Mouse (Mus musculus): ENCODE results near the gene Chn2. TPM values are rescaled to one million over a fixed set of nuclear protein-coding genes. Genes with fewer than 3 reads are reported as not detected.
A peak's percentile ranks its signal among the peaks of the same experiment; 100 is the strongest.

Chn2 gene
- total and polyA plus RNA-seq, 3 experiments = not detected

DNA sequence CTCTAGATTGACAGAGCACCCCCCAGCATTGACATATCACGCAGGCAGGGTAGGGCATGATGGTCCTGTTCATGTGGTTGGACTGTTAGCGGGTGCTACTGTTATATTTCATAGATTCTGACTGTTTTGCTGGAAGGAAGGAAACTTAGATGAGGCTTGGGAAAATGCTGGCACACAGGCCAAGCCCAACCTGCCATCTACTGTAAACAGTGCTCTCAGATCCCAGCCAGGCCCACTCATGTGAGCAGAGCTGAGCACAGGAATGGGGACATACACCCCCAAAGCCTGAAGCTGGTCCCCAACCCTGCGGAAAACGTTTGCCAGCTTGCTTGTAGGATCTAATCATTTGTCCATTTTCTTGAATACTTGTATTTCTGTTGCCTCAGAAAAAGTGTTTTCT is 32.1 kb downstream of the Chn2 start:
- H3K27me3 ChIP-seq (replicated peaks) = no peaks in the 10 kb centered on the region
- no peak overlapping the region for H3K27ac ChIP-seq (ENCODE audit: insufficient read depth, low read depth)
- no peaks in the 10 kb centered on the region for H3K79me2 ChIP-seq (replicated peaks; ENCODE audit: control insufficient read depth, extremely low read depth, insufficient read depth, poor library complexity, severe bottlenecking)
- H3K9me3 ChIP-seq (replicated peaks; ENCODE audit: low read length) = no peaks in the 10 kb centered on the region
- H3K4me3 ChIP-seq (replicated peaks in 1 of 3; ENCODE audit: low read depth in 2 of 3, low read length in 2 of 3, poor library complexity in 1 of 3) = no peak overlapping the region
- dilution Hi-C loops (cut with MboI; ENCODE audit: extremely low pct_ligation_motif_present, extremely low pct_unique_long_range_greater_than_20kb, low sequenced_read_pairs) (no loop called here), in situ Hi-C loops (cut with MboI; ENCODE audit: low pct_ligation_motif_present, low pct_unique_long_range_greater_than_20kb, low sequenced_read_pairs) (no loop called here)
- peaks cover 0 to 4% of the 10 kb centered on the region in 2 experiments; a peak in 2 of 4 replicates for H3K4me1 ChIP-seq (ENCODE audit: control insufficient read depth in 1 of 2, insufficient read depth in 2 of 2)
- H3K36me3 ChIP-seq (replicated peaks in 1 of 2; ENCODE audit: control insufficient read depth in 1 of 2, insufficient read depth in 1 of 2, low read length in 1 of 2) = no peaks in the 10 kb centered on the region
- H3K9ac ChIP-seq (ENCODE audit: insufficient read depth, low read depth) = no peak overlapping the region
- TF ChIP-seq MXI1 (IDR thresholded peaks at IDR 0.05; ENCODE audit: low read depth, low read length) = no peak
- no peak overlapping the region for H3K4me2 ChIP-seq (ENCODE audit: insufficient read depth, low read depth, poor library complexity, severe bottlenecking)
- DNase-seq (ENCODE audit: extremely low read depth) = no peak

DNA sequence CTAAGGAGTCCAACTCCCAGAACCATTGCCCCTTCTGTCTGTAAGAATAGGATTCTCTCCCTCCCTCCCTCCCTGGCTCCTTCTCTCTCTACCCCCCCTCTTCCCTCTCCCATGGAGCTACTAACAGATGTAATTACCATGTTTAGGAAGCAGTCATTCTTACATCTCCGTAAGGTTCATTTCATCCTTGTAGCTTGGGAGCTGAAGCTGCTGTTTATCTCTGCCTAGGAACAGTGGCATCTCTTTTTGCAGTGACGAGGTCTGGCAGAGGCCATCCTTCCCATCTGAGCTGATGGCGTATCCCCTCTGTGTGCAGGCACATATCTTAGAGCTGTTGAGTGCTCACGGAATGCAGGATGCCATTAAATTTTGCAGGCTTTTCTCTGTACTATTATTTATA is 35.1 kb downstream of the Chn2 start:
- Histone ChIP-seq H3K27ac (ENCODE audit: insufficient read depth, low read depth) (no peak overlapping the region), H3K4me2 (ENCODE audit: insufficient read depth, low read depth, poor library complexity, severe bottlenecking) (no peak overlapping the region), H3K36me3 (replicated peaks in 1 of 2; ENCODE audit: control insufficient read depth in 1 of 2, insufficient read depth in 1 of 2, low read length in 1 of 2) (no peaks in the 10 kb centered on the region), H3K27me3 (replicated peaks) (no peaks in the 10 kb centered on the region), H3K79me2 (replicated peaks; ENCODE audit: control insufficient read depth, extremely low read depth, insufficient read depth, poor library complexity, severe bottlenecking) (no peaks in the 10 kb centered on the region), H3K4me1 (ENCODE audit: control insufficient read depth in 1 of 2, insufficient read depth in 2 of 2) (peaks cover 0 to 4% of the 10 kb centered on the region in 2 experiments; a peak in 2 of 4 replicates), H3K9ac (ENCODE audit: insufficient read depth, low read depth) (no peak overlapping the region), H3K4me3 (replicated peaks in 1 of 3; ENCODE audit: low read depth in 2 of 3, low read length in 2 of 3, poor library complexity in 1 of 3) (no peak overlapping the region), H3K9me3 (replicated peaks; ENCODE audit: low read length) (no peaks in the 10 kb centered on the region)
- in situ Hi-C loops (cut with MboI; ENCODE audit: low pct_ligation_motif_present, low pct_unique_long_range_greater_than_20kb, low sequenced_read_pairs) (no loop called here), dilution Hi-C loops (cut with MboI; ENCODE audit: extremely low pct_ligation_motif_present, extremely low pct_unique_long_range_greater_than_20kb, low sequenced_read_pairs) (no loop called here)
- no peak for DNase-seq (ENCODE audit: extremely low read depth)
- TF ChIP-seq RAD21 (IDR thresholded peaks at IDR 0.05; ENCODE audit: low read depth, low read length) = no peak
- no peak for TF ChIP-seq USF2 (conservative IDR thresholded peaks at IDR 0.05; ENCODE audit: low read depth, low read length)
- TF ChIP-seq NRF1 (IDR thresholded peaks at IDR 0.05; ENCODE audit: low read depth, low read length) = no peak
- no peak for TF ChIP-seq GABPA (IDR thresholded peaks at IDR 0.05; ENCODE audit: insufficient replicate concordance, low read depth, low read length)
- TF ChIP-seq MAFK (IDR thresholded peaks at IDR 0.05; ENCODE audit: insufficient replicate concordance, low read length) = no peak
- TF ChIP-seq E2F4 (IDR thresholded peaks at IDR 0.05; ENCODE audit: insufficient replicate concordance, low read depth, low read length) = no peak
- no peak for TF ChIP-seq JUND (conservative IDR thresholded peaks at IDR 0.05; ENCODE audit: low read depth, low read length)
- TF ChIP-seq USF1 (IDR thresholded peaks at IDR 0.05; ENCODE audit: low read depth, low read length) = no peak
- TF ChIP-seq IRF4 (IDR thresholded peaks at IDR 0.05; ENCODE audit: low read depth, low read length) = no peak
- no peak for TF ChIP-seq SMC3 (IDR thresholded peaks at IDR 0.05; ENCODE audit: low read depth, low read length)

DNA sequence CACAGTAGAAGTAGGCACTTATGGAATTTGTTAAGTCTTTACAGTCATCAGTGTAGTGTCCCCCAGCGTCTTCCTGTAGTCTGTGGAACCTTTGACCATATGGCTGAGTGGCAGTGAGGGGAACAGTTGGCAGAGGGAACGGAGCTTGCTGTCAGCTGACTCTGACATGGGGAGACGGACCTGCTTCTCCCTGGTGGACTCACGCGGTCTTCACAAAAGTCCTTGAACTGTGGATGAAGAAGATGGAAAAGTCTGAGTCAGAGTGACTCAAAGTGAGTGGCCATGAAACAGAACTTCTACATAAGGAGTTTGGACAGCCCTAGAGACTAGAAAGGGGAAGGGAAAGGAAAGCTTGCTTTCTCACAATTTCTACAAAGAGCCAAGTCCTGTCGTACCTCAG is 36.1 kb downstream of the Chn2 start:
- Histone ChIP-seq H3K27ac (ENCODE audit: insufficient read depth, low read depth) (no peak overlapping the region), H3K4me2 (ENCODE audit: insufficient read depth, low read depth, poor library complexity, severe bottlenecking) (peak overlapping the region; percentile 40; the same call in 1 of the 2 replicates), H3K4me3 (replicated peaks in 1 of 3; ENCODE audit: low read depth in 2 of 3, low read length in 2 of 3, poor library complexity in 1 of 3) (peak overlapping the region in 1 of 3 experiments; percentile 24), H3K79me2 (replicated peaks; ENCODE audit: control insufficient read depth, extremely low read depth, insufficient read depth, poor library complexity, severe bottlenecking) (no peaks in the 10 kb centered on the region), H3K9ac (ENCODE audit: insufficient read depth, low read depth) (no peak overlapping the region), H3K4me1 (ENCODE audit: control insufficient read depth in 1 of 2, insufficient read depth in 2 of 2) (peaks cover 0 to 4% of the 10 kb centered on the region in 2 experiments; a peak in 2 of 4 replicates), H3K27me3 (replicated peaks) (no peaks in the 10 kb centered on the region), H3K9me3 (replicated peaks; ENCODE audit: low read length) (no peaks in the 10 kb centered on the region), H3K36me3 (replicated peaks in 1 of 2; ENCODE audit: control insufficient read depth in 1 of 2, insufficient read depth in 1 of 2, low read length in 1 of 2) (no peaks in the 10 kb centered on the region)
- no peak for DNase-seq (ENCODE audit: extremely low read depth)
- in situ Hi-C loops (cut with MboI; ENCODE audit: low pct_ligation_motif_present, low pct_unique_long_range_greater_than_20kb, low sequenced_read_pairs) (no loop called here), dilution Hi-C loops (cut with MboI; ENCODE audit: extremely low pct_ligation_motif_present, extremely low pct_unique_long_range_greater_than_20kb, low sequenced_read_pairs) (no loop called here)
- TF ChIP-seq HCFC1 (IDR thresholded peaks at IDR 0.05; ENCODE audit: low read depth, low read length) (peak; percentile 63), MAZ (IDR thresholded peaks at IDR 0.05; ENCODE audit: low read depth, low read length) (no peak), CHD2 (IDR thresholded peaks at IDR 0.05; ENCODE audit: low read length) (no peak), USF1 (IDR thresholded peaks at IDR 0.05; ENCODE audit: low read depth, low read length) (0 out of 2 replicates have a peak, but pooled peaks have one; percentile 11)
